Mouse (Mus musculus) heart, postnatal 0 days (tissue): ENCODE results near the gene Ssbp3. TPM values are rescaled to one million over a fixed set of nuclear protein-coding genes. Genes with fewer than 3 reads are reported as not detected.

Source experiments
- ATAC-seq: fragments of 200-750 bp; cut with Nextera tagmentation; 2 replicates; pipeline ENCODE4 v1.8.0; 2017; ENCODE audit warnings: low read depth, moderate number of reproducible peaks, moderate library complexity; ENCODE audit not compliant: insufficient read depth
- DNase-seq: peaks from one replicate; pipeline ENCODE4 v3.0.0-alpha.2; 2016; ENCODE audit warnings: low spot score
- H3K27ac ChIP-seq: fragments of 300-500 bp; sonication (generic); 2 replicates; pipeline ENCODE4 v1.5.1; 2014; ENCODE audit warnings: low read depth, mild to moderate bottlenecking
- H3K27me3 ChIP-seq: fragments of 300-500 bp; sonication (generic); 2 replicates; pipeline ENCODE4 v1.6.1; 2014; ENCODE audit warnings: low read length, mixed read lengths; ENCODE audit not compliant: control insufficient read depth, insufficient read depth
- H3K36me3 ChIP-seq: fragments of 300-500 bp; sonication (generic); replicated peaks from 2 replicates; pipeline ENCODE4 v1.6.1; 2014; ENCODE audit warnings: low read length, mixed read lengths; ENCODE audit not compliant: control insufficient read depth, insufficient read depth
- H3K4me1 ChIP-seq: fragments of 300-500 bp; sonication (generic); 2 replicates; pipeline ENCODE4 v1.6.1; 2014; ENCODE audit warnings: antibody characterized with exemption; ENCODE audit not compliant: control insufficient read depth, insufficient read depth
- H3K4me2 ChIP-seq: fragments of 300-500 bp; sonication (generic); 2 replicates; pipeline ENCODE4 v1.6.1; 2014; ENCODE audit warnings: low read depth, mild to moderate bottlenecking, low read length, moderate library complexity
- H3K4me3 ChIP-seq: fragments of 300-500 bp; sonication (generic); 2 replicates; pipeline ENCODE4 v1.5.1; 2014; ENCODE audit warnings: low read depth, low read length
- H3K9ac ChIP-seq: fragments of 300-500 bp; sonication (generic); replicated peaks from 2 replicates; pipeline ENCODE4 v1.6.1; 2014; ENCODE audit warnings: low read depth, low read length, mixed read lengths
- H3K9me3 ChIP-seq: fragments of 300-500 bp; sonication (generic); replicated peaks from 2 replicates; pipeline ENCODE4 v1.6.1; 2016; ENCODE audit warnings: low read length; ENCODE audit not compliant: control insufficient read depth
- CTCF ChIP-seq: IDR thresholded peaks from 2 replicates; pipeline ENCODE4 v1.5.1; 2016; ENCODE audit warnings: antibody characterized with exemption, control low read depth, low read depth
- EP300 ChIP-seq: IDR thresholded peaks from 2 replicates; pipeline ENCODE4 v1.6.1; 2016; ENCODE audit warnings: antibody characterized with exemption, low read depth
- WGBS: fragments of 180-500 bp; shearing (Covaris S2); extraction: QIAGEN DNeasy Blood & Tissue Kit; methylation state at CpG from one replicate; pipeline ENCODE4 v1.1.7; 2014; 5-methylcytosine and 5-hydroxymethylcytosine counted together
- polyA plus RNA-seq: library from polyadenylated mRNA; unstranded; fragments of >200 nt; fragmentation: Nextera tagmentation; extraction: Ambion mirVana; gene quantifications from 2 replicates; pipeline ENCODE4 v1.2.1, GENCODE M21; 2015
- total RNA-seq: library from RNA; depleted of rRNA; stranded (reverse); fragments of >200 nt; gene quantifications from 2 replicates; pipeline ENCODE4 v1.2.3, GENCODE M21; 2014; ENCODE audit warnings: low replicate concordance

Gene Ssbp3
- total and polyA plus RNA-seq, 2 experiments from 2014 or later, result 25.9 to 35.6 TPM

DNA sequence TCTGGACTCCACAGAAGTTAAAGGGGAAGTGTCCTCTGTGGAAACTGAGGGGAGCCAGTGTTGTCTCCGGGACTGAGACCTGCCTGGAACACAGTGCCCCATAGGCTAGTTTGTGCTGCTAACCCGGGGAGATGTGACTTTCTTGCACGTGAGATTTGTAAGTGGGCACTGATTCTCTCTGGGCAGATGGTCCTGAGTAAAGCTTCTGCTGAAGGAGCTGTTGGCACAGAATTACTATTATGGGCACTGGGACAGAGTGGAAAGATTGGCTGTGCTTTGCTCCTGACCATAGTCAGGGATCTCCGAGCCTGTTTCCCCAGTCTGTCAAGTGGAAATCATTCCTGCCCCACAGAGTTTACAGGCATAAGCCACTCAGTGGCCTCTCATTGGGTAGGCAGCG is 83.8 kb downstream of the Ssbp3 start:
- ATAC-seq (no peak), DNase-seq (no peak)
- no peak overlapping the region for H3K27ac ChIP-seq
- TF ChIP-seq EP300 (no peak), CTCF (no peak)
- WGBS, result 73% methylated on average over 5 of the region's 5 CpGs
- H3K4me2 ChIP-seq, result no peak overlapping the region
- H3K4me3 ChIP-seq, result no peak overlapping the region
- no peaks in the 10 kb centered on the region for H3K9me3 ChIP-seq
- no peak overlapping the region for H3K9ac ChIP-seq
- no peaks in the 10 kb centered on the region for H3K36me3 ChIP-seq
- no peaks in the 10 kb centered on the region for H3K27me3 ChIP-seq
- H3K4me1 ChIP-seq, result peaks cover 22% of the 10 kb centered on the region

DNA sequence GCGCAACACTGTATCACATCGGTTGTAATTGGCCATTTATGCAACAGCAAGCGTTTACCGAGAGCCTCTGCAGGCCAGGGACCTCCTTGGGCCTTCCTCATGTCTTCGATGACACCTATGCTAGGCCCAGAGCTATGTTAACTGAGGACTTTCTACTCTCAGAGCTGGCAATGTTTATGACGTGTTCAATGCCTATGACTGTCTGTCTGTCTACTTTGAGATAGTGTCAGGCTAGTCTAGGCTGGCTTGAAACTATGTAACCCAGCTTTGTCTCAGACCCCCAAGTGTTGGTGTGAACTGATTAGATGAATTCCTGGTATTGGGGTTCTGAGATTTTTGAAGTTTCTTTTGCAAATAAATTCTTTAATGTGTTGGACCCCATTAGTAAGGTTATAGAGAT is 84.6 kb downstream of the Ssbp3 start:
- Histone ChIP-seq H3K9ac (no peak overlapping the region), H3K27me3 (no peaks in the 10 kb centered on the region), H3K27ac (no peak overlapping the region), H3K4me3 (no peak overlapping the region), H3K36me3 (no peaks in the 10 kb centered on the region), H3K4me1 (peaks cover 22% of the 10 kb centered on the region), H3K9me3 (no peaks in the 10 kb centered on the region), H3K4me2 (no peak overlapping the region)
- no peak for DNase-seq
- WGBS, result 81% methylated on average over 6 of the region's 6 CpGs
- no peak for TF ChIP-seq EP300
- TF ChIP-seq CTCF, result no peak
- no peak for ATAC-seq

DNA sequence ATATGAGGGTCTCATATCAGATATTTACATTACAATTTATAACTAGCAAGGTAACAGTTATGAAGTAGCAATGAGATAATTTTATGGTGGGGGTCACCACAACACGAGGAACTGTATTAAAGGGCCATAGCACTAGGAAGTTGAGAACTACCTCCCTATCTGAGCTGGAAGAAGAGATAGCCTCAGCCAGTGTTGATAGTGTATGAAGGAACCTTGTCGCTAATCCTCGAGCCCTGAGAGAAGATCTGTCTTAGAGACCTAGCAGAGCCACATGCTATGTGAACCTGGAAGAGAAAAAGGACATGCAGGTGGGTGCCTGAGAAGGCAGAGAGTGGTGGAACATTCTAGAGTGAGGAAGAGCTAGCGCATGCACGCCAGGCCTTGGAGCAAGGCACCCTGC is 85.0 kb downstream of the Ssbp3 start:
- 64% methylated on average over 5 of the region's 5 CpGs for WGBS
- peaks cover 22% of the 10 kb centered on the region for H3K4me1 ChIP-seq
- H3K9ac ChIP-seq, result no peak overlapping the region
- H3K4me3 ChIP-seq, result no peak overlapping the region
- no peak for TF ChIP-seq CTCF
- no peak for TF ChIP-seq EP300
- ATAC-seq (no peak; the same call in 1 of the 2 replicates), DNase-seq (no peak)
- H3K27me3 ChIP-seq, result no peaks in the 10 kb centered on the region
- no peak overlapping the region for H3K27ac ChIP-seq
- H3K9me3 ChIP-seq, result no peaks in the 10 kb centered on the region
- no peaks in the 10 kb centered on the region for H3K36me3 ChIP-seq
- no peak overlapping the region for H3K4me2 ChIP-seq

DNA sequence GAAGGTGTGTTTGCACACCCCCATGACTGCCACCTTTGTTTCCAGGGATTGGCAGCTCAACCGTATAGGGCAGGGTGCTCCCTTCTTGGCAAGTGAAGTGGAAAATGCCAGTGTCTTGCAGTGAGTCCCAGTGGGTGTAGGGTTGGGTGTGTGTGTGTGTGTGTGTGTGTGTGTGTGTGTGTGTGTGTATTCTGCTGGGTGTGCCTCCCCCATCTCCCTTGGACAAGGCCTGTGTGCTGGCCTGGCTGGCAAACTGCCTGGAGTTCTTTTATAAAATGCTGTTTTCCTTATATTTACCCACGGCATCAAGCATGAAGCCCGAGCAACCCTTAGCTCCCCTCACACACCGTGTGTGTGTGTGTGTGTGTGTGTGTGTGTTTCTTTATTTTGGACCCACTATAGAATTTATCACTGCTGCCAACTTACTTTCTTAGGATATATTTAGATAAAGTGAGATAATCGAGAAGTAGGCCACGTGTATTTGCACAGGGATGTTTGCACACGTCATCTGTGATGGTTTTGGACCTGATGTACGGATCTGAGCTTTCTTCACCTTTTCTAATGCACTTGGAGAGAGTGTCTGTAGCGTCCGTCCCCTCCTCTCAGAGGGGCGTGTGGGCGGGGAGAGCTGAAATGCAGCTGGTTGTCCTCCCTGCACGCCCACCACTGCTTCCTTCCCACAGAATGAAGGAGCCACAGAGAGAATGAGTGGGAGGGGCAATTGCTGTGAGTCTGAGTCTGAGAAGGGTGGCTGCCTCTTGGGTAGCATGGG is 86.0 kb downstream of the Ssbp3 start:
- DNase-seq (no peak), ATAC-seq (peak; percentile 36; the same call in 1 of the 2 replicates)
- no peak overlapping the region for H3K4me2 ChIP-seq
- no peak for TF ChIP-seq CTCF
- TF ChIP-seq EP300, result no peak
- no peaks in the 10 kb centered on the region for H3K27me3 ChIP-seq
- no peaks in the 10 kb centered on the region for H3K36me3 ChIP-seq
- no peak overlapping the region; the same call in 1 of the 2 replicates for H3K9ac ChIP-seq
- no peak overlapping the region for H3K27ac ChIP-seq
- peaks cover 26% of the 10 kb centered on the region for H3K4me1 ChIP-seq
- WGBS, result 31% methylated on average over 13 of the region's 13 CpGs
- H3K4me3 ChIP-seq, result no peak overlapping the region
- H3K9me3 ChIP-seq, result no peaks in the 10 kb centered on the region

DNA sequence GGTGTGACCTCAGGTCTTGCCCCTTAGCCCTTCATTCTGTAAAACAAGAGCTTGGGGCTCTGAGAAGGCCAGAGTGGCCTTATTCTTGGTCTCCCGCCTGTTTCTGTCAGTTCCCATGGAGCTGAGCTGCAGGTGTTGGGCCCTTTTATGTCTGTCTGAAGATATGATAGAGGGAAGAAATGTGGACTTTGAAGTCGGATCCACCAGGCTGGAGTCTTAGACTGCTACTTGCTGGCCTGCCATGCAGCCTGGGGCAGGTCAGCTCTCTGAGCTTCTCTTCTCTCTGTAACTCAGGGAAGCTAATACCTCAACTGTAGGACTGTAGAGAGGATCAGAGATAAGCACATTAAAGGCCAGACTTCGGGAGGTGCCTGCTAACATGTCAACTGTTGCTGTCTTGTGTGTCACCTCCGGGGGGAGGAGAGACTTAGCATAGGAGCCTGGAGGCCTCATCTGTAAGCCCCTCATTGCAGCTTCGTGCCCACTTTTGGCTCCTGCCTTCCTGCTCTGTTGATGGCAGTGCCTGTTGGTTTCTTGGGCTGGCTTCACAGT is 90.8 kb downstream of the Ssbp3 start:
- WGBS, result 53% methylated on average over 5 of the region's 5 CpGs
- TF ChIP-seq EP300 (no peak), CTCF (no peak)
- ATAC-seq, result no peak

More for the DNA sequence above, 90.8 kb downstream of the Ssbp3 start:
- H3K9ac ChIP-seq, result no peak overlapping the region
- H3K36me3 ChIP-seq, result no peaks in the 10 kb centered on the region
- H3K4me2 ChIP-seq, result no peak overlapping the region
- no peaks in the 10 kb centered on the region for H3K27me3 ChIP-seq
- H3K4me3 ChIP-seq, result no peak overlapping the region
- H3K9me3 ChIP-seq, result no peaks in the 10 kb centered on the region
- DNase-seq, result no peak
- H3K4me1 ChIP-seq, result peaks cover 16% of the 10 kb centered on the region
- H3K27ac ChIP-seq, result no peak overlapping the region
